Mouse (Mus musculus) spleen, adult 2 months (tissue): ENCODE results near the gene Phactr4.

Experiments
- CTCF ChIP-seq: fragments of 200-500 bp; IDR thresholded peaks from 2 replicates; pipeline ENCODE4 v1.5.1; 2011; ENCODE audit warnings: mild to moderate bottlenecking, inconsistent platforms; ENCODE audit not compliant: insufficient read depth, insufficient read length, insufficient replicate concordance; ENCODE audit errors: extremely low read depth
- POLR2A ChIP-seq: fragments of 200-500 bp; IDR thresholded peaks from 2 replicates; pipeline ENCODE4 v1.6.1; 2011; ENCODE audit warnings: low read depth, low read length, inconsistent platforms

GRCm38 (mm10) chr4:132306004-132306403 is 116.3 kb downstream of the Phactr4 start:
- TF ChIP-seq POLR2A (no peak), CTCF (no peak)
